Mouse (Mus musculus) brain, embryonic 14.5 days (tissue): ENCODE measurements around the gene 4933427I04Rik.

Experiments used
- CTCF ChIP-seq: fragments of 200-500 bp; IDR thresholded peaks from 2 replicates; pipeline ENCODE4 v1.5.1; 2012; ENCODE audit warnings: inconsistent platforms, mild to moderate bottlenecking, moderate library complexity, borderline replicate concordance; ENCODE audit not compliant: insufficient read depth, insufficient read length; ENCODE audit errors: extremely low read depth
- POLR2A ChIP-seq: fragments of 200-500 bp; IDR thresholded peaks from 2 replicates; pipeline ENCODE4 v1.6.1; 2012; ENCODE audit warnings: mild to moderate bottlenecking, inconsistent platforms, borderline replicate concordance; ENCODE audit not compliant: poor library complexity, insufficient read depth, insufficient read length, severe bottlenecking; ENCODE audit errors: extremely low read depth

DNA sequence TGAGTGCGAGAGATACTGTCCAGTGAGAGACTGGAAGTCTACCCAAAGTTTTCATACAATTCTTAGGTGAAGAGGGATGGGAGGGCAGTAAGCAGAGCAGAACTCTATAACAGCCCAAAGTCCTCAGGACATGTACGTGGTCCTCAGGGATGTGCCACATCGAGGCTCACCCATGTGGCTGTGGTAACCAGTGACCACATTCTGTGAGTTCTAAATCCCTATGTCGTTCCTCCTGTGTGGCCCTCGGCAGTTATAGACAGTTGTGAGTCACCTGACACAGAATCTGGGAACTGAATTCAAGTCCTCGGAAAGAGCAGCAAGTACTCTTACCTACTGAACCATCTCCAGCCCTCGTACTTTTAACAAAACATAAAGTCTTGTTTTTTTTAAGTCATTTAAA lies 1.4 kb upstream of the 4933427I04Rik start:
- TF ChIP-seq CTCF = no peak
- no peak for TF ChIP-seq POLR2A
